Mouse (Mus musculus): Measurements from ENCODE around the gene Gm4181. TPM values are rescaled to one million over a fixed set of nuclear protein-coding genes. Genes with fewer than 3 reads are reported as not detected.
"Not testable (repeated sequence)": the region's sequence is repeated elsewhere in the genome, so short reads cannot be mapped to it uniquely, and the experiment has no call there.

Gene Gm4181
- total RNA-seq (2017): not detected in 2 replicates

- not testable (repeated sequence) for ATAC-seq (replicated peaks in 1 of 2; ENCODE audit: insufficient read depth in 1 of 2, low FRiP score in 2 of 2, low TSS enrichment in 1 of 2, low read depth in 1 of 2, poor library complexity in 2 of 2, severe bottlenecking in 2 of 2)
Observed at GRCm38 (mm10) chr14:51635566-51635965, at the start of gene Gm4181. Gm4181 (minus strand) TSS chr14:51635666.

DNA sequence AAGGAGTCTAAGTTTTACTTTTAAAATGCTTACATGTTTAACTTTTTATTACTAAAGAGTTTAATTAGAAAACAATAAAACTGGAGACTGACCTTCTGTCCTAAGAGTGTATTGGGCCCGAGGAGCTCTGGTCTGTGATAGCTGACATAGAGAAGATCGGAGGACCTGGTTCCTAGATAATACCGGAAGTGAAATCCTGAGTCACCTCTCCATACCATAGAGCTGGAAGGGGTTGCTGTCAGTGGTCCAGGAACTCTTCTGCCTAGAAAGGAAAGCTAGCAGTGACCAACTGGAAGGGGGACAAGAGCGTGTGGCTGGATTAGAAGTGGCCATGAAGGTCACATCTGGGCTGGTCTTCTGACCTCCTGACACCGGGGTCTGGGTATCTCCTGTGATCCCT, 41.8 kb upstream of the Gm4181 start:
- ATAC-seq (replicated peaks in 1 of 2; ENCODE audit: insufficient read depth in 1 of 2, low FRiP score in 2 of 2, low TSS enrichment in 1 of 2, low read depth in 1 of 2, poor library complexity in 2 of 2, severe bottlenecking in 2 of 2): no peak

DNA sequence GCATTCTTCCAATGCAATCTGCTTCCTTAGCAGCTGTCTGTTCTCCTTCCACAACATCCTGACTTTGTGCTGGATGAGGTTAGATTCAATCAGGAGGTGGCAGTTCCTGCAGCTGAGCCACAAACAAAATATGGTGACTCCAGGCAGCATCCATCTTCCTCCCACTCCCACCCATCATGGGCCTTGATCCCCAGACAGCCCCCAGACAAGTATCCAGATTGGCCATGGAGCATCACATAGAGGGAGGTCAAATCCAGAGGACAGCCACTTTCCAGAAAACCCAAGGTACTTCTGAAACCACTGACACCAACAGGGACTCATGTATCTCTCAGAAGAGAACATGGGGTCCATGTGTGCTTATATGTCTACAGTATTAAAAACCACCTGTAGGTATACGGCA, 3.0 kb downstream of the Gm4181 start:
- ATAC-seq (replicated peaks in 1 of 2; ENCODE audit: insufficient read depth in 1 of 2, low FRiP score in 2 of 2, low TSS enrichment in 1 of 2, low read depth in 1 of 2, poor library complexity in 2 of 2, severe bottlenecking in 2 of 2): not testable (repeated sequence)

- no peak for ATAC-seq (replicated peaks in 1 of 2; ENCODE audit: insufficient read depth in 1 of 2, low FRiP score in 2 of 2, low TSS enrichment in 1 of 2, low read depth in 1 of 2, poor library complexity in 2 of 2, severe bottlenecking in 2 of 2)
Observed at GRCm38 (mm10) chr14:51611210-51611609, 24.3 kb downstream of the Gm4181 start, which contains the start of gene Gm17078. Gm17078 (minus strand) TSS chr14:51611310.

DNA sequence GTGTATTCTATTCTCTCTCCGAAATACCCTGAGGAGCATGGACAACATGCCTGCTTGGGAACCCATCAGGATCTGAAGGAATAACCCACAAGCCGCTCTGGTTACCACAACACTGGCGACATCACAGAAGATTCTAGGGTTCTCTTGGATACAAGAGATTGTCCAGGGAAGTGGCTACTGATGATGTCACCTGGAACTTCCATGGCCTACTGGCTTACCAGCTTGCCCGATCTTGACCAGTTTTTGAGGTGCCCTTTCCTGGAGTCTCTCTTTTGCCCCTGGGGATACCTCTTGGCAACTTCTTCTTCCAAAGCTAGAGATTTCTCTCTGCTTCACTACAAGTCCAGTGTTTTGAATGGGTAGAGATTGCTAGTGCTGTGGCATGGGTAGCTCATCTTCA, 43.4 kb downstream of the Gm4181 start, which contains the start of gene Gm17174:
Gene Gm17174, minus strand, starts transcription at position 101 of the 400 bp plus-strand sequence.
- ATAC-seq (replicated peaks in 1 of 2; ENCODE audit: insufficient read depth in 1 of 2, low FRiP score in 2 of 2, low TSS enrichment in 1 of 2, low read depth in 1 of 2, poor library complexity in 2 of 2, severe bottlenecking in 2 of 2): not testable (repeated sequence)

Other genes starting within 250 kb of the Gm4181 start
- gene Vmn2r88, start 224.8 kb downstream of the Gm4181 start, total RNA-seq (2017): not detected in 2 replicates
- gene Vmn2r89, start 183.8 kb downstream of the Gm4181 start, total RNA-seq (2017): not detected in 2 replicates
- not detected in 2 replicates for gene Gm5622, start 82.9 kb downstream of the Gm4181 start, total RNA-seq (2017)
- not detected in 2 replicates for gene Gm17175, start 61.6 kb downstream of the Gm4181 start, total RNA-seq (2017)
- not detected in 2 replicates for gene Gm17174, start 43.5 kb downstream of the Gm4181 start, total RNA-seq (2017)
- not detected in 2 replicates for gene Gm17078, start 24.4 kb downstream of the Gm4181 start, total RNA-seq (2017)
- gene Gm17079, start 59.8 kb upstream of the Gm4181 start, total RNA-seq (2017): not detected in 2 replicates
- gene Gm5800, start 81.5 kb upstream of the Gm4181 start, total RNA-seq (2017): not detected in 2 replicates
- not detected in 2 replicates for gene Ang4, start 137.9 kb upstream of the Gm4181 start, total RNA-seq (2017)
- not detected in 2 replicates for gene AY358078, start 164.4 kb upstream of the Gm4181 start, total RNA-seq (2017)
- 3.5 and 20.1 TPM in 2 replicates for gene Ear6, start 218.0 kb upstream of the Gm4181 start, total RNA-seq (2017)
- gene Mettl17, start 249.2 kb upstream of the Gm4181 start, total RNA-seq (2017): 16.8 and 25.1 TPM in 2 replicates

All from hematopoietic stem cell, adult 5-6 weeks (primary cell).